Mouse (Mus musculus) liver, embryonic 14.5 days (tissue): ENCODE results near the gene 1190002N15Rik. TPM values are rescaled to one million over a fixed set of nuclear protein-coding genes. Genes with fewer than 3 reads are reported as not detected.

Experiments
- ATAC-seq: fragments of 200-750 bp; cut with Nextera tagmentation; 2 replicates; pipeline ENCODE4 v1.8.0; 2017; ENCODE audit warnings: moderate number of reproducible peaks, mild to moderate bottlenecking, moderate library complexity; ENCODE audit not compliant: insufficient read depth
- DNase-seq, 3 experiments: peaks; one replicate each; pipeline ENCODE4 v3.0.0-alpha.2; 2012 to 2013; ENCODE audit warnings: low read depth in 3 of 3, low spot score in 3 of 3
- H3K27ac ChIP-seq: fragments of 300-500 bp; sonication (generic); 2 replicates; pipeline ENCODE4 v1.5.1; 2014; ENCODE audit warnings: moderate library complexity, mild to moderate bottlenecking, control low read depth, inconsistent platforms
- H3K27me3 ChIP-seq: fragments of 300-500 bp; sonication (generic); 2 replicates; pipeline ENCODE4 v1.6.1; 2014; ENCODE audit warnings: mild to moderate bottlenecking, low read length, moderate library complexity; ENCODE audit not compliant: control insufficient read depth, insufficient read depth
- H3K36me3 ChIP-seq: fragments of 300-500 bp; sonication (generic); replicated peaks from 2 replicates; pipeline ENCODE4 v1.6.1; 2014; ENCODE audit warnings: low read depth; ENCODE audit not compliant: control insufficient read depth, insufficient read depth
- H3K4me1 ChIP-seq, 2 experiments: fragments of 200-500 bp in 1 of 2; fragments of 300-500 bp in 1 of 2; sonication (generic) in 1 of 2; replicated peaks; 2 replicates each; pipeline ENCODE4 v1.6.1; 2012 to 2014; ENCODE audit warnings: antibody characterized with exemption in 1 of 2, inconsistent platforms in 1 of 2, low read length in 1 of 2; ENCODE audit not compliant: control insufficient read depth in 2 of 2, insufficient read depth in 2 of 2
- H3K4me2 ChIP-seq: fragments of 300-500 bp; sonication (generic); 2 replicates; pipeline ENCODE4 v1.6.1; 2014; ENCODE audit warnings: low read depth, mild to moderate bottlenecking, control low read depth, moderate library complexity
- H3K4me3 ChIP-seq, 2 experiments: fragments of 200-500 bp in 1 of 2; fragments of 300-500 bp in 1 of 2; sonication (generic) in 1 of 2; 2 replicates each; pipeline ENCODE4 v1.5.1; 2012 to 2014; ENCODE audit warnings: low read depth in 2 of 2, low read length in 2 of 2, mild to moderate bottlenecking in 2 of 2, control low read depth in 1 of 2, inconsistent platforms in 1 of 2, moderate library complexity in 1 of 2; ENCODE audit not compliant: insufficient read depth in 1 of 2
- H3K9ac ChIP-seq: fragments of 300-500 bp; sonication (generic); replicated peaks from 2 replicates; pipeline ENCODE4 v1.6.1; 2014; ENCODE audit warnings: mild to moderate bottlenecking, control low read depth, moderate library complexity
- H3K9me3 ChIP-seq: fragments of 300-500 bp; sonication (generic); 2 replicates; pipeline ENCODE4 v1.6.1; 2016; ENCODE audit warnings: low read length, mixed read lengths; ENCODE audit not compliant: control insufficient read depth
- CTCF ChIP-seq: IDR thresholded peaks from 2 replicates; pipeline ENCODE4 v1.5.1; 2016; ENCODE audit warnings: antibody characterized with exemption, low read depth, control low read depth
- EP300 ChIP-seq: IDR thresholded peaks from 2 replicates; pipeline ENCODE4 v1.6.1; 2016; ENCODE audit warnings: antibody characterized with exemption, low read depth
- WGBS: fragments of 180-500 bp; shearing (Covaris S2); extraction: QIAGEN DNeasy Blood & Tissue Kit; methylation state at CpG from one replicate; pipeline ENCODE4 v1.1.7; 2014; ENCODE audit not compliant: insufficient replicate concordance; 5-methylcytosine and 5-hydroxymethylcytosine counted together
- polyA plus RNA-seq, 2 experiments: library from polyadenylated mRNA; depleted of rRNA in 1 of 2; stranded (reverse) in 1 of 2; unstranded in 1 of 2; fragments of >200 nt; fragmentation: Nextera tagmentation in 1 of 2; extraction: Ambion mirVana in 1 of 2; gene quantifications; 2 replicates each; pipeline versions ENCODE4 v1.2.1 to v1.2.3; 2012 to 2014

1190002N15Rik gene
- polyA plus RNA-seq, 2 experiments, result 5.2 to 7.9 TPM

GRCm38 (mm10) chr9:94472963-94473582 is 64.8 kb downstream of the 1190002N15Rik start:
- Histone ChIP-seq H3K4me3 (no peak overlapping the region), H3K27ac (no peak overlapping the region), H3K4me1 (peaks cover 0 to 4% of the 10 kb centered on the region in 2 experiments; a peak in 2 of 4 replicates), H3K4me2 (no peak overlapping the region), H3K36me3 (no peaks in the 10 kb centered on the region), H3K9me3 (no peaks in the 10 kb centered on the region), H3K27me3 (no peaks in the 10 kb centered on the region), H3K9ac (no peak overlapping the region)
- DNase-seq (no peak), ATAC-seq (no peak)
- 63% methylated on average over 10 of the region's 10 CpGs for WGBS
- TF ChIP-seq EP300, result no peak

- H3K4me2 ChIP-seq, result no peak overlapping the region
- TF ChIP-seq EP300, result no peak
- no peak for TF ChIP-seq CTCF
- ATAC-seq, result 0 out of 2 replicates have a peak, but pooled peaks have one; percentile 6
- H3K27me3 ChIP-seq, result no peaks in the 10 kb centered on the region
- H3K27ac ChIP-seq, result no peak overlapping the region
- H3K9ac ChIP-seq, result no peak overlapping the region
- H3K4me1 ChIP-seq, result peaks cover 0 to 4% of the 10 kb centered on the region in 2 experiments; a peak in 2 of 4 replicates
- no peak for DNase-seq
- H3K36me3 ChIP-seq, result no peaks in the 10 kb centered on the region
- WGBS, result 36% methylated on average over 2 of the region's 2 CpGs
- H3K9me3 ChIP-seq, result no peaks in the 10 kb centered on the region
- no peak overlapping the region for H3K4me3 ChIP-seq
These were observed 66.4 kb downstream of the 1190002N15Rik start for GRCm38 (mm10) chr9:94471485-94471884.

Other genes with a start within 250 kb of the 1190002N15Rik start
- 0.90 and 1.1 TPM in 2 replicates for gene Slc9a9, start 131.8 kb upstream of the 1190002N15Rik start, polyA plus RNA-seq (2012; rRNA removed)
- 1.3 and 1.6 TPM in 2 replicates for gene Slc9a9, start 131.8 kb upstream of the 1190002N15Rik start, polyA plus RNA-seq (2014; fragmentation: Nextera tagmentation; extraction: Ambion mirVana)